Mouse (Mus musculus): ENCODE results near the gene F2rl2. TPM values are rescaled to one million over a fixed set of nuclear protein-coding genes. Genes with fewer than 3 reads are reported as not detected.

The F2rl2 gene
- total and polyA plus RNA-seq, 3 experiments = 0.08 TPM; not detected in 2

DNA sequence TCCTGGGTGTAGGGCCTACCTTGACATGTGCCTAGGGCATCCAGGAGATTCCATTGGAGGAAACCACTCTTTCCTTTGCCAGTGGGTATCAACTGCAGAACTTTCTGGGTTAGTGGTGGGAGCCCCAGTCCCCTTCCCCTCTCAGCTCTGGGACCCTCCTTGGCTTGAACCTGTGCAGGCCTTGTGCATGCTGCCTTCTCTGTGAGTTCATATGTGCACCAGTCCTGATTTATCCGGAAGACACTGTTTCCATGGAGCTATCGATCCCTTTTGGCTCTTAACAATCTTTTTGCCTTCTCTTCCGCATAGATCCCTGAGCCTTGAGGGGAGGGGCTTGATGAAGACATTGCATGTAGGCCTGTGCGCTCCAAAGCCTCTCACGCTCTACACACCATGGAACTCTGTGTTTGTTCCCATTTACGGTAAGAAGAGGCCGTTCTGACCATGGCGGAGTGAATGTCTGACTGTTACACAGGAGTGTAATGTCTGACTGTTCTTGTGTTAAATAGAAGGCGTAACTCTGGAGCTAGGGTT, 466 bp upstream of the F2rl2 start:
- no peaks in the 10 kb centered on the region for H3K36me3 ChIP-seq (replicated peaks in 1 of 2; ENCODE audit: control insufficient read depth in 1 of 2, insufficient read depth in 1 of 2, low read length in 1 of 2)
- H3K27ac ChIP-seq (ENCODE audit: insufficient read depth, low read depth) = no peak overlapping the region
- H3K9me3 ChIP-seq (replicated peaks; ENCODE audit: low read length) = no peaks in the 10 kb centered on the region
- no peaks in the 10 kb centered on the region for H3K27me3 ChIP-seq (replicated peaks)
- dilution Hi-C loops (cut with MboI; ENCODE audit: extremely low pct_ligation_motif_present, extremely low pct_unique_long_range_greater_than_20kb, low sequenced_read_pairs) (no loop called here), in situ Hi-C loops (cut with MboI; ENCODE audit: low pct_ligation_motif_present, low pct_unique_long_range_greater_than_20kb, low sequenced_read_pairs) (no loop called here)
- H3K79me2 ChIP-seq (replicated peaks; ENCODE audit: control insufficient read depth, extremely low read depth, insufficient read depth, poor library complexity, severe bottlenecking) = no peaks in the 10 kb centered on the region
- H3K4me2 ChIP-seq (ENCODE audit: insufficient read depth, low read depth, poor library complexity, severe bottlenecking) = no peak overlapping the region
- DNase-seq (ENCODE audit: extremely low read depth) = no peak
- peaks cover 0 to 30% of the 10 kb centered on the region in 2 experiments; a peak in 2 of 4 replicates for H3K4me1 ChIP-seq (ENCODE audit: control insufficient read depth in 1 of 2, insufficient read depth in 2 of 2)
- H3K9ac ChIP-seq (ENCODE audit: insufficient read depth, low read depth) = no peak overlapping the region
- H3K4me3 ChIP-seq (replicated peaks in 1 of 3; ENCODE audit: low read depth in 2 of 3, low read length in 2 of 3, poor library complexity in 1 of 3) = no peak overlapping the region
- no peak for TF ChIP-seq PAX5 (IDR thresholded peaks at IDR 0.05; ENCODE audit: low read length)
- TF ChIP-seq MAX (IDR thresholded peaks at IDR 0.05; ENCODE audit: low read length) = no peak
- no peak for TF ChIP-seq IRF4 (IDR thresholded peaks at IDR 0.05; ENCODE audit: low read depth, low read length)
- TF ChIP-seq CTCF (conservative IDR thresholded peaks at IDR 0.05 in 1 of 2, IDR thresholded peaks at IDR 0.05 in 1 of 2; ENCODE audit: low read depth in 2 of 2, low read length in 2 of 2) = no peak
- TF ChIP-seq POLR2AphosphoS2 (IDR thresholded peaks at IDR 0.05; ENCODE audit: low read depth, low read length) = no peak
- TF ChIP-seq MAFK (IDR thresholded peaks at IDR 0.05; ENCODE audit: insufficient replicate concordance, low read length) = no peak
- no peak for TF ChIP-seq ELF1 (IDR thresholded peaks at IDR 0.05; ENCODE audit: low read depth, low read length)
- TF ChIP-seq MAZ (IDR thresholded peaks at IDR 0.05; ENCODE audit: low read depth, low read length) = no peak
- TF ChIP-seq JUN (IDR thresholded peaks at IDR 0.05; ENCODE audit: insufficient read depth, low read depth, low read length) = no peak
- no peak for TF ChIP-seq CHD2 (IDR thresholded peaks at IDR 0.05; ENCODE audit: low read length)
- no peak for TF ChIP-seq JUND (conservative IDR thresholded peaks at IDR 0.05; ENCODE audit: low read depth, low read length)
- no peak for TF ChIP-seq HCFC1 (IDR thresholded peaks at IDR 0.05; ENCODE audit: low read depth, low read length)
- no peak for TF ChIP-seq CHD1 (IDR thresholded peaks at IDR 0.05; ENCODE audit: low read depth, low read length)
- TF ChIP-seq ZC3H11A (IDR thresholded peaks at IDR 0.05; ENCODE audit: low read depth, low read length) = no peak

DNA sequence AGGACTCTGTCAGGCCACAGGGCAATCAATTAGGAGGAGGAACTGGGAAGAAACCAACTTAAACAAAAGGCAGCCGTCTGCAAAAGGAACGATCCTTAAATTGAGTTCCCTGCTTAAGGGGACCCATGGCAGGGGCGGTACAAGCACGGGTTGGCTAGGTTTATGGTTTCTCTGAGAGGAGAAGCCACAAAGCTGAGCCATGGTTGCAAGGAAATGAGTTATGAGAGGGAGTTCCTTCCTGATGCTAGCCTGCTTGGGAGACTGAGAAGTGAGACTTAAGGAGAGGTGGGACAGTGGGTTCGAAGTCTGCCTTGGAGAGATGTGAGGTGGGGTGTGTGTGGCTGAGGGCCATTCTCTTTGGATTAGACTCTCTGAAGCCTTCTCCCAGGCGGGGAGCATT, 1.2 kb downstream of the F2rl2 start:
- Histone ChIP-seq H3K9me3 (replicated peaks; ENCODE audit: low read length) (no peaks in the 10 kb centered on the region), H3K36me3 (replicated peaks in 1 of 2; ENCODE audit: control insufficient read depth in 1 of 2, insufficient read depth in 1 of 2, low read length in 1 of 2) (no peaks in the 10 kb centered on the region), H3K4me2 (ENCODE audit: insufficient read depth, low read depth, poor library complexity, severe bottlenecking) (no peak overlapping the region), H3K4me3 (replicated peaks in 1 of 3; ENCODE audit: low read depth in 2 of 3, low read length in 2 of 3, poor library complexity in 1 of 3) (no peak overlapping the region), H3K9ac (ENCODE audit: insufficient read depth, low read depth) (no peak overlapping the region), H3K27ac (ENCODE audit: insufficient read depth, low read depth) (no peak overlapping the region), H3K79me2 (replicated peaks; ENCODE audit: control insufficient read depth, extremely low read depth, insufficient read depth, poor library complexity, severe bottlenecking) (no peaks in the 10 kb centered on the region), H3K27me3 (replicated peaks) (no peaks in the 10 kb centered on the region), H3K4me1 (ENCODE audit: control insufficient read depth in 1 of 2, insufficient read depth in 2 of 2) (peaks cover 0 to 28% of the 10 kb centered on the region in 2 experiments; a peak in 2 of 4 replicates)
- in situ Hi-C loops (cut with MboI; ENCODE audit: low pct_ligation_motif_present, low pct_unique_long_range_greater_than_20kb, low sequenced_read_pairs) = no loop called here
- dilution Hi-C loops (cut with MboI; ENCODE audit: extremely low pct_ligation_motif_present, extremely low pct_unique_long_range_greater_than_20kb, low sequenced_read_pairs) = no loop called here
- TF ChIP-seq BHLHE40 (IDR thresholded peaks at IDR 0.05; ENCODE audit: low read depth, low read length) (no peak), ETS1 (conservative IDR thresholded peaks at IDR 0.05; ENCODE audit: low read depth, low read length) (no peak), CTCF (conservative IDR thresholded peaks at IDR 0.05 in 1 of 2, IDR thresholded peaks at IDR 0.05 in 1 of 2; ENCODE audit: low read depth in 2 of 2, low read length in 2 of 2) (no peak), NELFE (IDR thresholded peaks at IDR 0.05; ENCODE audit: low read depth, low read length) (no peak), JUN (IDR thresholded peaks at IDR 0.05; ENCODE audit: insufficient read depth, low read depth, low read length) (no peak)
- DNase-seq (ENCODE audit: extremely low read depth) = no peak
